Mouse (Mus musculus) forebrain, embryonic 12.5 days (tissue): Measurements from ENCODE around the gene Zfp212. TPM values are rescaled to one million over a fixed set of nuclear protein-coding genes. Genes with fewer than 3 reads are reported as not detected.
A peak's percentile ranks its signal among the peaks of the same experiment; 100 is the strongest.

ENCODE experiments used
- ATAC-seq: fragments of 200-750 bp; cut with Nextera tagmentation; 2 replicates; pipeline ENCODE4 v1.8.0; 2017; ENCODE audit warnings: moderate TSS enrichment; ENCODE audit not compliant: low FRiP score
- H3K27ac ChIP-seq: fragments of 300-500 bp; sonication (generic); 2 replicates; pipeline ENCODE4 v1.5.1; 2016; ENCODE audit warnings: mild to moderate bottlenecking
- H3K27me3 ChIP-seq: fragments of 300-500 bp; sonication (generic); 2 replicates; pipeline ENCODE4 v1.6.1; 2016; ENCODE audit warnings: mild to moderate bottlenecking
- H3K36me3 ChIP-seq: fragments of 300-500 bp; sonication (generic); replicated peaks from 2 replicates; pipeline ENCODE4 v1.6.1; 2016; ENCODE audit warnings: mild to moderate bottlenecking
- H3K4me1 ChIP-seq: fragments of 300-500 bp; sonication (generic); 2 replicates; pipeline ENCODE4 v1.6.1; 2016
- H3K4me2 ChIP-seq: fragments of 300-500 bp; sonication (generic); 2 replicates; pipeline ENCODE4 v1.6.1; 2016; ENCODE audit warnings: mild to moderate bottlenecking, moderate library complexity
- H3K4me3 ChIP-seq: fragments of 300-500 bp; sonication (generic); replicated peaks from 2 replicates; pipeline ENCODE4 v1.5.1; 2016; ENCODE audit warnings: mild to moderate bottlenecking
- H3K9ac ChIP-seq: fragments of 300-500 bp; sonication (generic); 2 replicates; pipeline ENCODE4 v1.6.1; 2016; ENCODE audit warnings: mild to moderate bottlenecking
- H3K9me3 ChIP-seq: fragments of 300-500 bp; sonication (generic); 2 replicates; pipeline ENCODE4 v1.6.1; 2016
- WGBS: fragments of 180-500 bp; shearing (Covaris S2); methylation state at CpG from one replicate; pipeline ENCODE4 v1.1.7; 2016; 5-methylcytosine and 5-hydroxymethylcytosine counted together
- polyA plus RNA-seq: library from polyadenylated mRNA; unstranded; fragments of >200 nt; fragmentation: Nextera tagmentation; extraction: Ambion mirVana; gene quantifications from 2 replicates; pipeline ENCODE4 v1.2.1, GENCODE M21; 2016

The Zfp212 gene
- polyA plus RNA-seq, result 19.7 and 20.6 TPM in 2 replicates

GRCm38 (mm10) chr6:47920447-47921340 lies at the start of gene Zfp212:
Gene Zfp212 (plus strand): TSS chr6:47920476.
- Histone ChIP-seq H3K4me1 (peaks cover 12% of the 10 kb centered on the region), H3K27ac (peak within 1 kb of the TSS; percentile 97), H3K36me3 (no peaks in the 10 kb centered on the region), H3K4me3 (peak within 1 kb of the TSS; percentile 68), H3K27me3 (no peaks in the 10 kb centered on the region), H3K9ac (peak within 1 kb of the TSS; percentile 78), H3K4me2 (peak within 1 kb of the TSS; percentile 66), H3K9me3 (no peaks in the 10 kb centered on the region)
- 2% methylated on average over 64 of the region's 67 CpGs for WGBS
- ATAC-seq, result peak; percentile 95

- Histone ChIP-seq H3K9ac (no peak overlapping the region), H3K4me2 (no peak overlapping the region), H3K27me3 (no peaks in the 10 kb centered on the region), H3K4me3 (no peak overlapping the region), H3K9me3 (no peaks in the 10 kb centered on the region), H3K36me3 (peaks cover 9% of the 10 kb centered on the region), H3K4me1 (no peaks in the 10 kb centered on the region), H3K27ac (no peak overlapping the region)
- 90% methylated on average over 5 of the region's 5 CpGs for WGBS
- ATAC-seq, result no peak
Measured at GRCm38 (mm10) chr6:47872266-47872665, 48.0 kb upstream of the Zfp212 start.

GRCm38 (mm10) chr6:47877058-47877457 lies 43.2 kb upstream of the Zfp212 start, which contains the start of gene Zfp282:
Gene Zfp282 (plus strand): TSS chr6:47877204.
- Histone ChIP-seq H3K36me3 (peaks cover 26% of the 10 kb centered on the region), H3K4me3 (peak within 1 kb of the TSS; percentile 92), H3K9ac (peak within 1 kb of the TSS; percentile 95), H3K9me3 (no peaks in the 10 kb centered on the region), H3K27me3 (no peaks in the 10 kb centered on the region), H3K4me1 (peaks cover 18% of the 10 kb centered on the region), H3K27ac (peak within 1 kb of the TSS; percentile 99), H3K4me2 (peak within 1 kb of the TSS; percentile 87)
- no peak for ATAC-seq
- 7% methylated on average over 9 of the region's 9 CpGs for WGBS

- peak overlapping the region; percentile 92 for H3K4me3 ChIP-seq
- H3K27ac ChIP-seq, result peak overlapping the region; percentile 99
- under 1% methylated on average over 67 of the region's 71 CpGs for WGBS
- no peaks in the 10 kb centered on the region for H3K27me3 ChIP-seq
- ATAC-seq, result peak; percentile 96
- H3K9ac ChIP-seq, result peak overlapping the region; percentile 95
- H3K4me1 ChIP-seq, result peaks cover 18% of the 10 kb centered on the region
- H3K4me2 ChIP-seq, result peak overlapping the region; percentile 87
- peaks cover 31% of the 10 kb centered on the region for H3K36me3 ChIP-seq
- H3K9me3 ChIP-seq, result no peaks in the 10 kb centered on the region
Measured at GRCm38 (mm10) chr6:47877461-47878132, 42.7 kb upstream of the Zfp212 start.

- no peaks in the 10 kb centered on the region for H3K9me3 ChIP-seq
- under 1% methylated on average over 11 of the region's 11 CpGs for WGBS
- H3K36me3 ChIP-seq, result peaks cover 37% of the 10 kb centered on the region
- H3K4me3 ChIP-seq, result peak overlapping the region; percentile 92
- H3K4me1 ChIP-seq, result peaks cover 18% of the 10 kb centered on the region
- H3K9ac ChIP-seq, result peak overlapping the region; percentile 95
- peak overlapping the region; percentile 99 for H3K27ac ChIP-seq
- H3K27me3 ChIP-seq, result no peaks in the 10 kb centered on the region
- 0 out of 2 replicates have a peak, but pooled peaks have one; percentile 2 for ATAC-seq
- peak overlapping the region; percentile 87 for H3K4me2 ChIP-seq
Measured at GRCm38 (mm10) chr6:47878133-47878514, 42.2 kb upstream of the Zfp212 start.

GRCm38 (mm10) chr6:47878593-47878992 lies 41.7 kb upstream of the Zfp212 start:
- Histone ChIP-seq H3K27ac (peak overlapping the region; percentile 99; the same call in 1 of the 2 replicates), H3K4me2 (peak overlapping the region; percentile 87), H3K9me3 (no peaks in the 10 kb centered on the region), H3K4me1 (peaks cover 18% of the 10 kb centered on the region), H3K9ac (peak overlapping the region; percentile 95), H3K36me3 (peaks cover 41% of the 10 kb centered on the region), H3K4me3 (peak overlapping the region; percentile 92), H3K27me3 (no peaks in the 10 kb centered on the region)
- ATAC-seq, result no peak
- 40% methylated on average over 3 of the region's 3 CpGs for WGBS

- peak overlapping the region; percentile 95 for H3K9ac ChIP-seq
- H3K4me1 ChIP-seq, result peaks cover 18% of the 10 kb centered on the region
- no peaks in the 10 kb centered on the region for H3K9me3 ChIP-seq
- peak overlapping the region; percentile 87 for H3K4me2 ChIP-seq
- no peaks in the 10 kb centered on the region for H3K27me3 ChIP-seq
- peaks cover 47% of the 10 kb centered on the region for H3K36me3 ChIP-seq
- peak overlapping the region; percentile 92 for H3K4me3 ChIP-seq
- no peak for ATAC-seq
- H3K27ac ChIP-seq, result no peak overlapping the region
- 69% methylated on average over 4 of the region's 4 CpGs for WGBS
Measured at GRCm38 (mm10) chr6:47879049-47879716, 41.1 kb upstream of the Zfp212 start.

- peaks cover 18% of the 10 kb centered on the region for H3K4me1 ChIP-seq
- H3K4me3 ChIP-seq, result no peak overlapping the region
- no peak overlapping the region for H3K27ac ChIP-seq
- ATAC-seq, result no peak
- H3K27me3 ChIP-seq, result no peaks in the 10 kb centered on the region
- H3K9me3 ChIP-seq, result no peaks in the 10 kb centered on the region
- H3K4me2 ChIP-seq, result no peak overlapping the region
- H3K36me3 ChIP-seq, result peaks cover 56% of the 10 kb centered on the region
- H3K9ac ChIP-seq, result no peak overlapping the region
- WGBS, result 96% methylated on average over 10 of the region's 10 CpGs
Measured at GRCm38 (mm10) chr6:47880166-47880565, 40.1 kb upstream of the Zfp212 start.

GRCm38 (mm10) chr6:47888812-47889383 lies 31.4 kb upstream of the Zfp212 start:
- Histone ChIP-seq H3K9me3 (no peaks in the 10 kb centered on the region), H3K27me3 (no peaks in the 10 kb centered on the region), H3K4me1 (no peaks in the 10 kb centered on the region), H3K9ac (no peak overlapping the region), H3K4me2 (no peak overlapping the region), H3K4me3 (no peak overlapping the region), H3K27ac (no peak overlapping the region), H3K36me3 (peaks cover 85% of the 10 kb centered on the region)
- WGBS, result 92% methylated on average over 8 of the region's 8 CpGs
- ATAC-seq, result no peak

GRCm38 (mm10) chr6:47899416-47899815 lies 20.9 kb upstream of the Zfp212 start:
- H3K27me3 ChIP-seq, result peaks cover 15% of the 10 kb centered on the region
- no peak overlapping the region for H3K27ac ChIP-seq
- no peak for ATAC-seq
- H3K9me3 ChIP-seq, result no peaks in the 10 kb centered on the region
- WGBS, result 94% methylated on average over 6 of the region's 6 CpGs
- H3K4me2 ChIP-seq, result no peak overlapping the region
- H3K36me3 ChIP-seq, result peaks cover 68% of the 10 kb centered on the region
- H3K4me3 ChIP-seq, result no peak overlapping the region
- no peaks in the 10 kb centered on the region for H3K4me1 ChIP-seq
- H3K9ac ChIP-seq, result no peak overlapping the region

- Histone ChIP-seq H3K27me3 (peaks cover 24% of the 10 kb centered on the region), H3K27ac (no peak overlapping the region), H3K4me1 (no peaks in the 10 kb centered on the region), H3K9me3 (no peaks in the 10 kb centered on the region), H3K9ac (no peak overlapping the region), H3K36me3 (peaks cover 94% of the 10 kb centered on the region), H3K4me3 (no peak overlapping the region), H3K4me2 (no peak overlapping the region)
- no peak for ATAC-seq
- 81% methylated on average over 4 of the region's 4 CpGs for WGBS
Measured at GRCm38 (mm10) chr6:47903587-47903986, 16.7 kb upstream of the Zfp212 start.

GRCm38 (mm10) chr6:47904361-47904760 lies 15.9 kb upstream of the Zfp212 start:
- Histone ChIP-seq H3K9ac (no peak overlapping the region), H3K36me3 (peaks cover 88% of the 10 kb centered on the region), H3K9me3 (no peaks in the 10 kb centered on the region), H3K4me2 (no peak overlapping the region), H3K27me3 (peaks cover 24% of the 10 kb centered on the region), H3K27ac (no peak overlapping the region), H3K4me1 (no peaks in the 10 kb centered on the region), H3K4me3 (no peak overlapping the region)
- ATAC-seq, result no peak
- 30% methylated on average over 19 of the region's 19 CpGs for WGBS
